Mouse (Mus musculus) kidney, embryonic 16.5 days (tissue): ENCODE measurements around the gene Tcam1. TPM values are rescaled to one million over a fixed set of nuclear protein-coding genes. Genes with fewer than 3 reads are reported as not detected.

Experiments
- ATAC-seq: fragments of 200-750 bp; cut with Nextera tagmentation; 2 replicates; pipeline ENCODE4 v1.8.0; 2017; ENCODE audit warnings: moderate TSS enrichment; ENCODE audit not compliant: low FRiP score, low TSS enrichment
- H3K27ac ChIP-seq: fragments of 300-500 bp; sonication (generic); 2 replicates; pipeline ENCODE4 v1.5.1; 2014; ENCODE audit warnings: low read length
- H3K27me3 ChIP-seq: fragments of 300-500 bp; sonication (generic); 2 replicates; pipeline ENCODE4 v1.6.1; 2014; ENCODE audit warnings: low read length, control low read depth, mixed read lengths; ENCODE audit not compliant: insufficient read depth
- H3K36me3 ChIP-seq: fragments of 300-500 bp; sonication (generic); 2 replicates; pipeline ENCODE4 v1.6.1; 2014; ENCODE audit warnings: low read length, control low read depth, mixed read lengths; ENCODE audit not compliant: insufficient read depth
- H3K4me1 ChIP-seq: fragments of 300-500 bp; sonication (generic); 2 replicates; pipeline ENCODE4 v1.6.1; 2014; ENCODE audit warnings: low read length, control low read depth, mixed read lengths; ENCODE audit not compliant: insufficient read depth
- H3K4me2 ChIP-seq: fragments of 300-500 bp; sonication (generic); replicated peaks from 2 replicates; pipeline ENCODE4 v1.6.1; 2014; ENCODE audit warnings: low read depth, low read length
- H3K4me3 ChIP-seq: fragments of 300-500 bp; sonication (generic); 2 replicates; pipeline ENCODE4 v1.5.1; 2014; ENCODE audit warnings: mild to moderate bottlenecking, low read length
- H3K9ac ChIP-seq: fragments of 300-500 bp; sonication (generic); replicated peaks from 2 replicates; pipeline ENCODE4 v1.6.1; 2014; ENCODE audit warnings: low read length
- H3K9me3 ChIP-seq: fragments of 300-500 bp; sonication (generic); 2 replicates; pipeline ENCODE4 v1.6.1; 2016; ENCODE audit warnings: low read length, control low read depth
- WGBS: fragments of 180-500 bp; shearing (Covaris S2); extraction: QIAGEN DNeasy Blood & Tissue Kit; methylation state at CpG from one replicate; pipeline ENCODE4 v1.1.7; 2014; 5-methylcytosine and 5-hydroxymethylcytosine counted together
- polyA plus RNA-seq: library from polyadenylated mRNA; unstranded; fragments of >200 nt; fragmentation: Nextera tagmentation; extraction: Ambion mirVana; gene quantifications from 2 replicates; pipeline ENCODE4 v1.2.1, GENCODE M21; 2015

Tcam1 gene
- polyA plus RNA-seq, 1 experiment from 2014 or later = 1.0 TPM

DNA sequence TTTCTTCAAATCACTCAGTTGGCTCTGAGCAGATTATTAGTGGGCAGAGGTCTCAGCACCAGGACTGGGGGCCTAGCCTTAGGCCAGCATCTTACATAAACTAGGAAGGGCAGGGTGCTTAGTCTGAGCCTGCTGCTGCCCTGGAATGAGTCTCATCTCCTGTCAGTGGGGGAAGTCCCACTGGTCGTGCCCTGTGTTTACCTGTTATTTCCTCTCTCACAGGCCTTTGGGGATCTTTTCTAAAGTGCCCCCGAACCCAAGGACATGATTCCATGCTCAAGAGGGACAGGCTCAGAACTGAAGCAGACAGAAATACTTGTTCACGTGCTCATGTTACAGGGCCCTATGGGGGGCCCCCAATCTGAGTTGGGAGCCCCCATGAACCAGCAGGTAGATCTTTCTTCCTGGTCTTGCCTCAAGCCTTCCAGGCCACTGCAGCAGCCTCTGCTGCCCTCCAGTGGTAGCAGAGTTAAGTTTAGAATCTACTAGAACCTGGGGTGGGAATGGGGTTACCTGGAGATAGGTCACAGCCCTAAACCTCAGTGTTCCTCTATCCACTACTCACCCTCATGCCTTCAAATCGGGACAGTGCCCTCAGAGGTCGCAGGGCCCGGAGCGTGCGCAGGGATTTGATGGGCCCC, 49.2 kb downstream of the Tcam1 start:
- WGBS = 54% methylated on average over 8 of the region's 8 CpGs
- Histone ChIP-seq H3K4me3 (no peak overlapping the region), H3K9me3 (no peaks in the 10 kb centered on the region), H3K4me2 (no peak overlapping the region), H3K27me3 (no peaks in the 10 kb centered on the region), H3K27ac (peak overlapping the region; percentile 89), H3K36me3 (no peaks in the 10 kb centered on the region), H3K9ac (no peak overlapping the region), H3K4me1 (peaks cover 29% of the 10 kb centered on the region)
- ATAC-seq = peak; percentile 28

DNA sequence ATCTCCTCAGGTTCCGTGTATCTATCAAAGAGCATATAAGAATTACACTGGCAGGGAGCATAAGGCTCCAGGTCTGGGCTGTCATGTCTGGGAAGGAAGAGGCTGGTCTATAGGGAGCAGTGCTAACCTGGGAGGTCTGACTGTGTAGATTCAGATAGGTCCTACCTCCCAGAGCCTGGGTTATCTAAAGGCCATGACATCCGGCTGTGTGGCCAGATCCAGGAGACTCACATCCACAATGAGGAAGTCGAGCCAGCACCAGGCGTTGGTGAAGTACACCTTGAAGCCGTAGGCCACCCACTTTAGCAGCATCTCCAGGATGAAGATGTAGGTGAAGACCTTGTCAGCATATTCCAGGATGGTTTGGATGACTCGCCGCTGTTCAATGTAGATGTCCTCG, 50.0 kb downstream of the Tcam1 start:
- Histone ChIP-seq H3K9ac (no peak overlapping the region), H3K27me3 (no peaks in the 10 kb centered on the region), H3K36me3 (no peaks in the 10 kb centered on the region), H3K4me1 (peaks cover 29% of the 10 kb centered on the region), H3K27ac (no peak overlapping the region), H3K4me2 (no peak overlapping the region), H3K4me3 (no peak overlapping the region), H3K9me3 (no peaks in the 10 kb centered on the region)
- no peak for ATAC-seq
- WGBS = 85% methylated on average over 8 of the region's 8 CpGs

DNA sequence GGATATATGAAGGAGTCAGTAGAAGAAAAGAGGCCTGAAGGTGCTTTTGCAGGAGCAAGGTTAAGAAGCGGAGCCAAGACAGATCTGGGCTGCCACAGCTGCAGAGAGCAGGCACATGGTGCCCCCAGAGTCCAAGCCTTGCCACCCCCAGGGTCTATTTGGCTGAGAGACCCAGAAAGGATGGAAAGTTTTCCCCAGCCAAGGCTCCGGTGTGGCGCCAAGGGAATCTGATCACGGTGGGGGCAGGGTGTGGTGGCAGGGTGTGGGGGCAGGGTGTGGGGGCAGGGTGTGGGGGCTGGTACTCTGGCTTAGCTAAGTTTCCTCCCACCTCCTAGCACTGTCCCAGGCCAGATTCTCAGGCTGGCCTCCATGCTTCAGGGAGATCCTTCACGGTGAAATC, 52.0 kb downstream of the Tcam1 start:
- H3K27me3 ChIP-seq = no peaks in the 10 kb centered on the region
- no peak for ATAC-seq
- WGBS = 18% methylated on average over 5 of the region's 5 CpGs

DNA sequence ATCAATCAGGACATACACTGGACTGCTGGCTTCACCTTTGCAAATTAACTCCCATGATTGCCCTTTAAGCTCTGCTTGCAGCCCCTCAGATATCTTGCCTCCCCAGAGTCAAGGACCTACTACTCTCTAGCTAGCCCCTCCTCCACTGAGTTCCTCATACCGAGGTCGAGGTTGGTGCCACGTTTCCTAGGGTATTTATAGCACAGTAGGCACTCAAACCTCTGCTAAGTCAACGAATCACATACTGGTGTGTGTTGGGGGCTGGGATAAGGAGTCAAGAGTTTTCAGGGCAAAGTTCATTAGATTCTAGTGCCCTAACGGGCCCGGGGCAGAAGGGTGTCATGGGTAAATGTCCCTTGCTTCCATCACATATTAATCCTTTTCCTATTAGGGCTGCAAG, 52.7 kb downstream of the Tcam1 start:
- Histone ChIP-seq H3K4me2 (no peak overlapping the region), H3K27ac (no peak overlapping the region), H3K9ac (no peak overlapping the region), H3K9me3 (no peaks in the 10 kb centered on the region), H3K27me3 (no peaks in the 10 kb centered on the region), H3K4me1 (peaks cover 25% of the 10 kb centered on the region), H3K4me3 (no peak overlapping the region), H3K36me3 (no peaks in the 10 kb centered on the region)
- 55% methylated on average over 6 of the region's 6 CpGs for WGBS
- ATAC-seq = no peak

More for the DNA sequence above, 52.0 kb downstream of the Tcam1 start:
- H3K36me3 ChIP-seq = no peaks in the 10 kb centered on the region
- no peak overlapping the region for H3K4me3 ChIP-seq
- no peak overlapping the region for H3K9ac ChIP-seq
- H3K4me2 ChIP-seq = no peak overlapping the region
- H3K27ac ChIP-seq = no peak overlapping the region
- peaks cover 29% of the 10 kb centered on the region for H3K4me1 ChIP-seq
- no peaks in the 10 kb centered on the region for H3K9me3 ChIP-seq

DNA sequence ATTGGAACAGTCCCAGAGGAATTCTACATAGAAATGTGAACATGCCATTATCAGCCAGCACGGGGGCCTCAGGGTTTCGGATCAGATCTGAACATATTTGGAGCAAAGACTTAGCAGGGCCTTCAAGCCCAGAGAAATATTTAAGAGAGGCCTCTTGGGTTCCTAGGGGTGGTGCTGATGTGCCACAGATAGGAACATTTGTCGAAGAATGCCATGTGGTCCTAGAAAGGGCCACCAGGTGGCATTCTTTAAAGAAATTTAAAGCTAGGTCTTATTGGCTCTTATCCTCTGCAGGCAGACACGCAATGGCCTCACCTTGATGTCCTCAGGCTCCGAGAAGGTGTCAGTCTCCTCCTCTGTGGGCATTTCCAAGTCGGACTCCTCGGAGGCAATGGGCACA, 53.2 kb downstream of the Tcam1 start:
- no peak overlapping the region for H3K4me3 ChIP-seq
- H3K27ac ChIP-seq = no peak overlapping the region
- H3K36me3 ChIP-seq = no peaks in the 10 kb centered on the region
- no peak overlapping the region for H3K4me2 ChIP-seq
- H3K9ac ChIP-seq = no peak overlapping the region
- H3K9me3 ChIP-seq = no peaks in the 10 kb centered on the region
- WGBS = 53% methylated on average over 7 of the region's 7 CpGs
- no peaks in the 10 kb centered on the region for H3K27me3 ChIP-seq
- H3K4me1 ChIP-seq = peaks cover 19% of the 10 kb centered on the region
- ATAC-seq = no peak

DNA sequence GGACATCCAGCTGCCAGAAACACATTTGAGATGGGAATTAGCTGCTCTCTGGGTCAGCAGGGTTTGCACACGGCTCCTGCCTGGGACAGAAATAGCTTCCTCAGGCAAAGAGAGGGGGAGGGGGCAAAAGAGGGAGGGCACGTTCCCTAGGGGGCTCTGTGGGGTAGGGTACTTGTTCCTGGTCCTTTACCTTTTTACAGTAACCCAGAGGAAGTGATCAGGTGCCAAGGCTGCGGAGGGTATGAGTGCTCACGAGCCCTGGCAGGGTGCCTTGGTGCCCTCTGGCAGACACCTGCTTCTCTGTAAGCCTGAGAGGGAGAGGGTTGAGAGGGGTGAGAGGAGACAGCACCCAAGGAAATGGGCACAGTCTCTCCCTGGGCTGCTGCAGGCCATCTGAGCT, 56.0 kb downstream of the Tcam1 start:
- Histone ChIP-seq H3K27ac (no peak overlapping the region), H3K9ac (no peak overlapping the region), H3K4me1 (peaks cover 8% of the 10 kb centered on the region), H3K27me3 (no peaks in the 10 kb centered on the region), H3K4me3 (no peak overlapping the region), H3K36me3 (no peaks in the 10 kb centered on the region), H3K9me3 (no peaks in the 10 kb centered on the region), H3K4me2 (no peak overlapping the region)
- ATAC-seq = no peak
- WGBS = 42% methylated on average over 4 of the region's 4 CpGs

DNA sequence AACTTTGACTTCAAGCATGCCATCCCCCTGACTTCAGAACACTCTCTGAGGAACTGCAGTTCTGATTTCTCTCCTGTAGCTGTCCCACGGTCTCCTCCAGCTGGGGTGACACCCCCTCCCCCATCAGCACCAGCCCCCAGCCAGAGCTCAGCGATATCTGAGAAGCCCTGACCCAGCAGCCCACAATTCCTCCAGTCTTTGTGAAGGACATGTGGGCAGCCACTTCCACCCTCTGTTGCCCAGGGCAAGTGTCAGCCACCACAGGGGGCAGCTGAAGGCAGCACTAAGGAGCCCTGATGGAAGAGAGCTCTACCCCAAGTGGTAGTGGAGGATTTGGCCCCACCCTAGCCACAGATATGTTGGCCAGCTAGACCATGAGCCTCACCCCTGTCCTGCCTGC, 57.6 kb downstream of the Tcam1 start:
- H3K9me3 ChIP-seq = no peaks in the 10 kb centered on the region
- WGBS = 2% methylated on average over 2 of the region's 2 CpGs
- no peak overlapping the region for H3K4me2 ChIP-seq
- H3K4me3 ChIP-seq = no peak overlapping the region
- no peaks in the 10 kb centered on the region for H3K27me3 ChIP-seq
- H3K9ac ChIP-seq = no peak overlapping the region
- H3K4me1 ChIP-seq = peaks cover 3% of the 10 kb centered on the region; the same call in 1 of the 2 replicates
- H3K36me3 ChIP-seq = no peaks in the 10 kb centered on the region
- H3K27ac ChIP-seq = peak overlapping the region; percentile 31; the same call in 1 of the 2 replicates
- peak; percentile 73 for ATAC-seq

DNA sequence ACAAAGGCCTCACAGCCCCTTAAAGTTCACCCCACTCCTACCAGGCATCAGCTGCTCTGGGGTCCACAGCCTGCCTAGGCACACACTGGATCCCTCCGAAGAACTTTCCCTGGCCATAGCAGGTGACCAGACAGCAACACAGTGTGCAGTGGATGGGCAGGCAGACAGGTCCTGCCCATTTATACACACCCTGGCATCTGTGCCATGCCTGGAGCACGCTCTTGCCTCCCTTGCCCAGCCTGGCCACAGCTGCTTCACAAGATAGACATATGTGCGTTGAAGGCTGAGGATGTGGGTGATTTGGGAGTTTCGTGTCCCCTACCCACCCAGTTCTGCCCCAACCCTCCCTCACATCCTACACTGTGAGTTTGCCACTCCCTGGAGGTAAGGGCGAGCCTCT, 61.6 kb downstream of the Tcam1 start:
- 88% methylated on average over 5 of the region's 5 CpGs for WGBS
- H3K4me1 ChIP-seq = no peaks in the 10 kb centered on the region
- H3K36me3 ChIP-seq = no peaks in the 10 kb centered on the region
- H3K4me3 ChIP-seq = no peak overlapping the region
- H3K9me3 ChIP-seq = no peaks in the 10 kb centered on the region
- no peak overlapping the region for H3K27ac ChIP-seq
- H3K9ac ChIP-seq = no peak overlapping the region
- H3K4me2 ChIP-seq = no peak overlapping the region
- no peaks in the 10 kb centered on the region for H3K27me3 ChIP-seq
- ATAC-seq = no peak

Other genes with a start within 250 kb of the Tcam1 start
- 73.6 and 74.7 TPM in 2 replicates for gene Dcaf7, start 239.8 kb upstream of the Tcam1 start, polyA plus RNA-seq
- gene Taco1, start 210.6 kb upstream of the Tcam1 start, polyA plus RNA-seq = 13.0 and 13.2 TPM in 2 replicates
- 12.7 and 22.6 TPM in 2 replicates for gene Map3k3, start 192.1 kb upstream of the Tcam1 start, polyA plus RNA-seq
- gene Gm10840, start 115.8 kb upstream of the Tcam1 start, polyA plus RNA-seq = not detected in 2 replicates
- gene Limd2, start 115.8 kb upstream of the Tcam1 start, polyA plus RNA-seq = 207 and 214 TPM in 2 replicates
- gene Strada, start 74.5 kb upstream of the Tcam1 start, polyA plus RNA-seq = 32.1 and 33.3 TPM in 2 replicates
- 96.0 and 101 TPM in 2 replicates for gene Ccdc47, start 60.3 kb upstream of the Tcam1 start, polyA plus RNA-seq
- gene Ddx42, start 59.7 kb upstream of the Tcam1 start, polyA plus RNA-seq = 81.5 and 88.1 TPM in 2 replicates
- gene Ftsj3, start 20.6 kb upstream of the Tcam1 start, polyA plus RNA-seq = 60.5 and 60.7 TPM in 2 replicates
- 312 and 314 TPM in 2 replicates for gene Psmc5, start 20.5 kb upstream of the Tcam1 start, polyA plus RNA-seq
- gene Smarcd2, start 3.7 kb upstream of the Tcam1 start, polyA plus RNA-seq = 55.0 and 59.0 TPM in 2 replicates
- gene Gh, start 25.2 kb downstream of the Tcam1 start, polyA plus RNA-seq = not detected in 2 replicates
- 6.9 and 7.2 TPM in 2 replicates for gene Cd79b, start 38.1 kb downstream of the Tcam1 start, polyA plus RNA-seq
- 0.41 and 0.47 TPM in 2 replicates for gene Scn4a, start 76.6 kb downstream of the Tcam1 start, polyA plus RNA-seq
- 0.36 and 0.39 TPM in 2 replicates for gene Prr29, start 88.8 kb downstream of the Tcam1 start, polyA plus RNA-seq
- gene Icam2, start 111.4 kb downstream of the Tcam1 start, polyA plus RNA-seq = 87.8 and 95.9 TPM in 2 replicates
- gene Ern1, start 211.2 kb downstream of the Tcam1 start, polyA plus RNA-seq = 5.4 and 6.8 TPM in 2 replicates